Mouse (Mus musculus) heart, embryonic 12.5 days (tissue): ENCODE results near the gene Prim1. TPM values are rescaled to one million over a fixed set of nuclear protein-coding genes. Genes with fewer than 3 reads are reported as not detected.

Experiments
- ATAC-seq: fragments of 200-750 bp; cut with Nextera tagmentation; 2 replicates; pipeline ENCODE4 v1.8.0; 2017; ENCODE audit warnings: moderate TSS enrichment, moderate library complexity; ENCODE audit not compliant: insufficient number of reproducible peaks, low FRiP score
- H3K27ac ChIP-seq: fragments of 300-500 bp; sonication (generic); 2 replicates; pipeline ENCODE4 v1.5.1; 2016; ENCODE audit warnings: mild to moderate bottlenecking, moderate library complexity; ENCODE audit not compliant: poor library complexity, severe bottlenecking
- H3K27me3 ChIP-seq: fragments of 300-500 bp; sonication (generic); replicated peaks from 2 replicates; pipeline ENCODE4 v1.6.1; 2016; ENCODE audit warnings: mild to moderate bottlenecking, moderate library complexity
- H3K36me3 ChIP-seq: fragments of 300-500 bp; sonication (generic); 2 replicates; pipeline ENCODE4 v1.6.1; 2016; ENCODE audit warnings: mild to moderate bottlenecking, moderate library complexity
- H3K4me1 ChIP-seq: fragments of 300-500 bp; sonication (generic); replicated peaks from 2 replicates; pipeline ENCODE4 v1.6.1; 2016; ENCODE audit warnings: mild to moderate bottlenecking
- H3K4me2 ChIP-seq: fragments of 300-500 bp; sonication (generic); 2 replicates; pipeline ENCODE4 v1.6.1; 2016; ENCODE audit warnings: mild to moderate bottlenecking, moderate library complexity
- H3K4me3 ChIP-seq: fragments of 300-500 bp; sonication (generic); 2 replicates; pipeline ENCODE4 v1.5.1; 2016; ENCODE audit warnings: mild to moderate bottlenecking
- H3K9ac ChIP-seq: fragments of 300-500 bp; sonication (generic); 2 replicates; pipeline ENCODE4 v1.6.1; 2016; ENCODE audit warnings: mild to moderate bottlenecking, moderate library complexity
- H3K9me3 ChIP-seq: fragments of 300-500 bp; sonication (generic); replicated peaks from 2 replicates; pipeline ENCODE4 v1.6.1; 2016; ENCODE audit warnings: mild to moderate bottlenecking, moderate library complexity
- WGBS: fragments of 180-500 bp; shearing (Covaris S2); methylation state at CpG from one replicate; pipeline ENCODE4 v1.1.7; 2016; 5-methylcytosine and 5-hydroxymethylcytosine counted together
- polyA plus RNA-seq: library from polyadenylated mRNA; unstranded; fragments of >200 nt; fragmentation: Nextera tagmentation; extraction: Ambion mirVana; gene quantifications from 2 replicates; pipeline ENCODE4 v1.2.1, GENCODE M21; 2016

The Prim1 gene
- 50.0 and 50.6 TPM in 2 replicates for polyA plus RNA-seq

GRCm38 (mm10) chr10:128015068-128015934, at the start of gene Prim1:
TSS of gene Prim1 (plus strand) at chr10:128015168.
- Histone ChIP-seq H3K4me3 (peak within 1 kb of the TSS; percentile 57), H3K4me2 (peak within 1 kb of the TSS; percentile 74), H3K9ac (peak within 1 kb of the TSS; percentile 63), H3K27me3 (no peaks in the 10 kb centered on the region), H3K9me3 (no peaks in the 10 kb centered on the region), H3K4me1 (no peaks in the 10 kb centered on the region), H3K27ac (peak within 1 kb of the TSS; percentile 3; the same call in 1 of the 2 replicates), H3K36me3 (peaks cover 23% of the 10 kb centered on the region)
- 6% methylated on average over 31 of the region's 31 CpGs for WGBS
- peak; percentile 83 for ATAC-seq

DNA sequence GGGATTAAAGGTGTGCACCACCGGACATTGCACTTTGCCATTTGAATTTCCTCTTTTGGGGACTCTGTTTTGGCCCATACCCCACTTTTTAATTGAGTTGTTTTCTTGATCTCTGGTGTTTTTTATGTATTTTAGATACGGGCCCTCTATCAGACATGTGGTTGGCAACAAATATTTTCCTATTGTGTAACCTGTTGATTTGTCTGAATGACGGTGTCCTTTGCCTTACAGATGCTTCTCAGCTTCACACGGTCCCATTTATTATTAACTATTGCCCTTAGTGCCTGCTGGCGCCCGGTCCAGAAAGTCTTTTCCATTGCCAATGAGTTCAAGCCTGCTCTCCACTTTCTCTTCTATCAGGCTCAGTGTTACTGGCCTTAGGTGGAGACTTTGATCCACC, 48.5 kb upstream of the Prim1 start:
- H3K9ac ChIP-seq: no peak overlapping the region
- H3K4me1 ChIP-seq: 0 out of 2 replicates have a peak, but pooled peaks cover 3% of the 10 kb centered on the region
- no peaks in the 10 kb centered on the region for H3K36me3 ChIP-seq
- no peak overlapping the region for H3K4me2 ChIP-seq
- 81% methylated on average over 6 of the region's 6 CpGs for WGBS
- H3K27me3 ChIP-seq: no peaks in the 10 kb centered on the region
- H3K27ac ChIP-seq: no peak overlapping the region
- 0 out of 2 replicates have a peak, but pooled peaks cover 2% of the 10 kb centered on the region for H3K9me3 ChIP-seq
- no peak overlapping the region for H3K4me3 ChIP-seq
- no peak for ATAC-seq

- no peaks in the 10 kb centered on the region for H3K36me3 ChIP-seq
- 0 out of 2 replicates have a peak, but pooled peaks cover under 1% of the 10 kb centered on the region for H3K4me1 ChIP-seq
- H3K9me3 ChIP-seq: no peaks in the 10 kb centered on the region; the same call in 1 of the 2 replicates
- no peak overlapping the region for H3K27ac ChIP-seq
- no peak overlapping the region for H3K4me2 ChIP-seq
- WGBS: 43% methylated on average over 4 of the region's 4 CpGs
- no peak overlapping the region for H3K4me3 ChIP-seq
- H3K27me3 ChIP-seq: no peaks in the 10 kb centered on the region
- ATAC-seq: no peak
- H3K9ac ChIP-seq: no peak overlapping the region
These were observed 45.1 kb upstream of the Prim1 start for GRCm38 (mm10) chr10:127969820-127970219.

DNA sequence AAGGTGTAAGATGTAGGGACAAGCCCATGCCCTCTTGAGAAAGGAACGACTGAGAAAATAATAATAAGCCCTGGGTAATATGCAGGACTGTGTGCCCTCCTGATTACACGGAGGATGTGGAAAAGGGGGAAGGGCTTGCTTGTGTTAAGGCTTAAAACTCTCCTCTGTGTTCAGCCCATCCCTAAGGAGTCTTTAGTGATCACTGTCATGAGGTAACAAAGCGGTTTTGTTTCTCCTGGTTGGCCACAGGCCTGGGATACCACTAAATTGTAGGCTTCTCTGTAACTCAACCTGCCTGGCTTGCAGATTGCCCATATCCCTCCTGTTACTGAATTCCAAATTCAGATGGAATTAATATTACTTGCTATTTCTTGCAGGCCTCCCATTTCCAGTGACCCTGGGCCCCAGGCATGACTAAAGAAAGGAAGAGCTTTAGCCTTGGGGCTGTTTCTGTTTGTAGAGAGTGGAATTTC, 44.6 kb upstream of the Prim1 start:
- Histone ChIP-seq H3K4me2 (no peak overlapping the region), H3K27me3 (no peaks in the 10 kb centered on the region), H3K4me1 (no peaks in the 10 kb centered on the region), H3K4me3 (no peak overlapping the region), H3K27ac (no peak overlapping the region), H3K9me3 (no peaks in the 10 kb centered on the region; the same call in 1 of the 2 replicates), H3K9ac (no peak overlapping the region), H3K36me3 (no peaks in the 10 kb centered on the region)
- ATAC-seq: no peak
- WGBS: 50% methylated on average over 3 of the region's 3 CpGs

GRCm38 (mm10) chr10:127971135-127971534, 43.8 kb upstream of the Prim1 start:
- H3K36me3 ChIP-seq: no peaks in the 10 kb centered on the region
- no peak overlapping the region for H3K4me2 ChIP-seq
- no peak for ATAC-seq
- 64% methylated on average over 3 of the region's 3 CpGs for WGBS
- H3K4me3 ChIP-seq: no peak overlapping the region
- no peaks in the 10 kb centered on the region for H3K27me3 ChIP-seq
- no peaks in the 10 kb centered on the region; the same call in 1 of the 2 replicates for H3K9me3 ChIP-seq
- H3K4me1 ChIP-seq: no peaks in the 10 kb centered on the region
- H3K27ac ChIP-seq: no peak overlapping the region
- H3K9ac ChIP-seq: no peak overlapping the region

DNA sequence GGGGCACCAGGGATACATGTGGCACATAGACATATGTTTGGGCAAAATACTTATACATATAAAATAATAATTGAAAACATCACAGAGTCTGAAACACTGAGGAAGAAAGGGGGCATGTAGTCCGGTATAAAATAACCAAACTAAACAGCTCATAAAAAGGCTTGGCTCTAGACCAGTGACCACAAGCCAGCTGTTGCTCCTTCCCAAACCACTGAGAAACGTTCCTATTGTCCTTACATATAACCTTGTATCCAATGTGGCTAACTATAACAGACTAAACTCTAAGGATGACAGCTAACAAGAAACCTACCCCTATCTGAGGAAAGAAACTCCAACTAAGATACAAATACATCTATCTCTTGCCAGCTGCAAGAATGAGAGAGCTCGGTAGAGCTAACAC, 40.9 kb upstream of the Prim1 start:
- Histone ChIP-seq H3K27ac (no peak overlapping the region), H3K4me3 (no peak overlapping the region), H3K36me3 (no peaks in the 10 kb centered on the region), H3K4me1 (no peaks in the 10 kb centered on the region), H3K9me3 (no peaks in the 10 kb centered on the region; the same call in 1 of the 2 replicates), H3K27me3 (no peaks in the 10 kb centered on the region), H3K9ac (no peak overlapping the region), H3K4me2 (no peak overlapping the region)
- no peak for ATAC-seq
- WGBS: 75% methylated on average over 3 of the region's 3 CpGs

DNA sequence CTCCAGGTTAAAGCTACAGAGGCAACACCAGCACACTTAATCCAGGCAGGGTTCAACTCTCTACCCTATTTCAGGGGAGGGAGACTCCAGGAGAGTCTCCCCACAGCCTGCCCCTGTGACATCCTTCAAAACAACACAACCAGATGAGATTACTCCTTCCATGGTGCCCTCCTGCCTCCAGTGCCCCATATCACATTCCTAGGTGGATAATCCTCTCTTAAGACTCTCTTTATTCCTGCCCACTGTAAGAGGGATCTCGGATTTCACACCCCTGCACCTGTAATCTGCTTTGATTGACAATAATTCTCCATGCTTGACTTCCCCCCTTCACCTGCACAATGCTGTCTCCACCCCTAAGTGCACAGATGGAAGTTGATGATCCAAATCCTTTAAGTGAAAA, 39.5 kb upstream of the Prim1 start:
- Histone ChIP-seq H3K27me3 (no peaks in the 10 kb centered on the region), H3K9ac (no peak overlapping the region), H3K4me1 (no peaks in the 10 kb centered on the region), H3K4me3 (no peak overlapping the region), H3K4me2 (no peak overlapping the region), H3K27ac (no peak overlapping the region), H3K9me3 (no peaks in the 10 kb centered on the region; the same call in 1 of the 2 replicates), H3K36me3 (no peaks in the 10 kb centered on the region)
- ATAC-seq: no peak
- 26% methylated on average over 1 of the region's 1 CpGs for WGBS

GRCm38 (mm10) chr10:127984650-127985049, 30.3 kb upstream of the Prim1 start:
- WGBS: 72% methylated on average over 5 of the region's 5 CpGs
- no peaks in the 10 kb centered on the region for H3K4me1 ChIP-seq
- 0 out of 2 replicates have a peak, but pooled peaks cover 3% of the 10 kb centered on the region for H3K9me3 ChIP-seq
- no peaks in the 10 kb centered on the region for H3K27me3 ChIP-seq
- H3K27ac ChIP-seq: no peak overlapping the region
- ATAC-seq: no peak
- no peak overlapping the region for H3K4me2 ChIP-seq
- no peak overlapping the region for H3K9ac ChIP-seq
- H3K36me3 ChIP-seq: no peaks in the 10 kb centered on the region
- H3K4me3 ChIP-seq: no peak overlapping the region

GRCm38 (mm10) chr10:127985601-127986000, 29.4 kb upstream of the Prim1 start:
- H3K36me3 ChIP-seq: no peaks in the 10 kb centered on the region
- H3K4me2 ChIP-seq: no peak overlapping the region
- ATAC-seq: no peak
- H3K9ac ChIP-seq: no peak overlapping the region
- H3K4me3 ChIP-seq: no peak overlapping the region
- H3K27ac ChIP-seq: no peak overlapping the region
- whole genome bisulfite sequencing: 73% methylated on average over 8 of the region's 8 CpGs
- 0 out of 2 replicates have a peak, but pooled peaks cover 3% of the 10 kb centered on the region for H3K9me3 ChIP-seq
- H3K4me1 ChIP-seq: no peaks in the 10 kb centered on the region
- H3K27me3 ChIP-seq: no peaks in the 10 kb centered on the region

- Histone ChIP-seq H3K27ac (no peak overlapping the region), H3K4me1 (no peaks in the 10 kb centered on the region), H3K27me3 (no peaks in the 10 kb centered on the region), H3K4me3 (no peak overlapping the region), H3K9ac (no peak overlapping the region), H3K36me3 (no peaks in the 10 kb centered on the region), H3K9me3 (no peaks in the 10 kb centered on the region), H3K4me2 (no peak overlapping the region)
- WGBS: 90% methylated on average over 3 of the region's 3 CpGs
- no peak for ATAC-seq
These were observed 18.3 kb upstream of the Prim1 start for GRCm38 (mm10) chr10:127996690-127997089.

GRCm38 (mm10) chr10:127998260-127998659, 16.7 kb upstream of the Prim1 start:
- Histone ChIP-seq H3K9ac (no peak overlapping the region), H3K4me2 (no peak overlapping the region), H3K4me3 (no peak overlapping the region), H3K27ac (no peak overlapping the region), H3K36me3 (no peaks in the 10 kb centered on the region), H3K27me3 (no peaks in the 10 kb centered on the region), H3K4me1 (no peaks in the 10 kb centered on the region), H3K9me3 (no peaks in the 10 kb centered on the region)
- ATAC-seq: no peak
- 97% methylated on average over 1 of the region's 1 CpGs for WGBS
